Comparison of ENCODE assay signal across 11 mouse cellular contexts in the genomic region with DNA sequence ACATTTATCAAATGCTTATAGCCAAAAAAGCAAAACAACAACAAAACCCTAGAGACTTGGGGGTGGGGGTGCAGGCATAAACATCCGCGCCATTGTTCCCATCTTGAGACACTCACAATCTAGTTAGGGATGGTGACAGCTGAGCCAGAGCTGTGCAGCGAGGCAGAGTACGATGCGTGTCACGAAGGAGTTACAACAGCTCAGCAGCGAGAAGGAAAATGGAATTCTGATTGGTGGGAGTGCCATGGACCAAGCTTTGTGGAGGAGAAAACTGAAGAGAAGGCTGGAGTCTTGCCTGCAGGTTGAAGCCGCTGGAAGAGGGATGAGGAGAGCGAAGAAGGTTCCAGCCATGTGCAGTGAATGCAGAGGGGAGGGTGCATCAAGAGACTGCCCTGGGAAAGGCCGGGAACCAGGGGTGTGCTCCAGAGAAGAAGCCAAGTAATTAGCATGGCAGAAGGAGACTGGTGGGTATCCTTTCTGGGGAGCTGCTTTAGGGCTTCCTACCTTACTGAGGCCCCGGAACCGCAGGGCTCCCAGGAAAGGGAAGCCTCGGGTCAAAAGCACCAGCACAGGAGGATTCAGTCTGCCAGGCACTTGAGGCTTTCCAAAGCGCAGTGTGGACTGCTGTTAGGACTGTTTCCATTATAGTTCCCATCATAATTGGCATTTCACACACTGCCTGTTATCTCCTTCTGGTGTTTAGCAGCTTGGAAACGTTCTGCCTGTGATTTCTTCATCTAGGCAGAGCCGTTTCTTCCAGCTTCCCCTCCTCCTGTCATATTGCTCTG.
A peak's percentile ranks its signal among the peaks of the same experiment; 100 is the strongest.
DNase-seq lines count a peak whose midpoint lies in the region; ATAC-seq lines count a peak whose summit lies in the region.
"Had no signal": no experiment of that assay in that cellular context is flagged by ENCODE, and none has a peak within 500 bp of the region (broad histone marks: within the 10 kb centered on the region; RNA-seq: fewer than 3 reads in every experiment).

No protein-coding gene starts in this region.

- no peak for DNase-seq in embryonic facial prominence, embryonic 11.5 days (ENCODE audit: low spot score)
- DNase-seq in embryonic facial prominence, embryonic 10.5 days (ENCODE audit: low spot score) = no peak
- no peak for DNase-seq in midbrain, embryonic 10.5 days (ENCODE audit: low spot score)
- peak; percentile 42 for DNase-seq in right cerebral cortex, postnatal 4 days
- DNase-seq in thymus, postnatal 36 days = no peak

- WGBS in embryonic facial prominence, embryonic 11.5 days = 58% methylated on average over 16 of the region's 16 CpGs
- WGBS in embryonic facial prominence, embryonic 10.5 days = 57% methylated on average over 16 of the region's 16 CpGs
- WGBS in hindbrain, embryonic 15.5 days = 25% methylated on average over 16 of the region's 16 CpGs
- WGBS in midbrain, embryonic 10.5 days = 62% methylated on average over 16 of the region's 16 CpGs
- 59% methylated on average over 16 of the region's 16 CpGs for WGBS in intestine, embryonic 16.5 days

- H3K9ac ChIP-seq in embryonic facial prominence, embryonic 11.5 days (replicated peaks; ENCODE audit: low read length) = no peak overlapping the region
- H3K9ac ChIP-seq in hindbrain, embryonic 15.5 days = peak overlapping the region; percentile 6; the same call in 1 of the 2 replicates
- H3K9ac ChIP-seq in intestine, embryonic 16.5 days (ENCODE audit: low read depth, low read length) = no peak overlapping the region
- H3K9ac ChIP-seq: embryonic facial prominence, embryonic 12.5 days; heart, embryonic 15.5 days; limb, embryonic 12.5 days had no signal

- no peaks in the 10 kb centered on the region for H3K27me3 ChIP-seq in embryonic facial prominence, embryonic 11.5 days (ENCODE audit: control insufficient read depth, insufficient read depth, low read length)
- H3K27me3 ChIP-seq in embryonic facial prominence, embryonic 10.5 days (replicated peaks; ENCODE audit: low read depth, poor library complexity, severe bottlenecking) = no peaks in the 10 kb centered on the region
- no peaks in the 10 kb centered on the region for H3K27me3 ChIP-seq in hindbrain, embryonic 15.5 days
- no peaks in the 10 kb centered on the region for H3K27me3 ChIP-seq in midbrain, embryonic 10.5 days (ENCODE audit: low read depth, poor library complexity, severe bottlenecking)
- no peaks in the 10 kb centered on the region for H3K27me3 ChIP-seq in intestine, embryonic 16.5 days (replicated peaks; ENCODE audit: control insufficient read depth, insufficient read depth, low read length)
- H3K27me3 ChIP-seq: heart, embryonic 15.5 days had no signal

- no peaks in the 10 kb centered on the region for H3K36me3 ChIP-seq in embryonic facial prominence, embryonic 11.5 days (replicated peaks; ENCODE audit: control insufficient read depth, insufficient read depth, low read depth, low read length)
- H3K36me3 ChIP-seq in embryonic facial prominence, embryonic 10.5 days (replicated peaks) = no peaks in the 10 kb centered on the region
- H3K36me3 ChIP-seq in hindbrain, embryonic 15.5 days = no peaks in the 10 kb centered on the region
- H3K36me3 ChIP-seq in midbrain, embryonic 10.5 days = no peaks in the 10 kb centered on the region
- H3K36me3 ChIP-seq in intestine, embryonic 16.5 days (ENCODE audit: control insufficient read depth, insufficient read depth, low read length) = no peaks in the 10 kb centered on the region
- H3K36me3 ChIP-seq: embryonic facial prominence, embryonic 12.5 days; heart, embryonic 15.5 days; limb, embryonic 12.5 days had no signal

- H3K9me3 ChIP-seq in embryonic facial prominence, embryonic 11.5 days (replicated peaks; ENCODE audit: control insufficient read depth, low read length) = no peaks in the 10 kb centered on the region
- no peaks in the 10 kb centered on the region for H3K9me3 ChIP-seq in embryonic facial prominence, embryonic 10.5 days
- no peaks in the 10 kb centered on the region for H3K9me3 ChIP-seq in hindbrain, embryonic 15.5 days
- H3K9me3 ChIP-seq in midbrain, embryonic 10.5 days (replicated peaks) = no peaks in the 10 kb centered on the region
- no peaks in the 10 kb centered on the region for H3K9me3 ChIP-seq in intestine, embryonic 16.5 days (ENCODE audit: control insufficient read depth, low read length)
- H3K9me3 ChIP-seq: embryonic facial prominence, embryonic 12.5 days; heart, embryonic 15.5 days; limb, embryonic 12.5 days had no signal

- no peak overlapping the region for H3K4me3 ChIP-seq in embryonic facial prominence, embryonic 11.5 days (ENCODE audit: low read depth, low read length)
- H3K4me3 ChIP-seq in embryonic facial prominence, embryonic 10.5 days = no peak overlapping the region
- H3K4me3 ChIP-seq in hindbrain, embryonic 15.5 days = peak overlapping the region; percentile 10; the same call in 1 of the 2 replicates
- H3K4me3 ChIP-seq in midbrain, embryonic 10.5 days = no peak overlapping the region
- no peak overlapping the region for H3K4me3 ChIP-seq in intestine, embryonic 16.5 days (ENCODE audit: low read length)
- H3K4me3 ChIP-seq: embryonic facial prominence, embryonic 12.5 days; heart, embryonic 15.5 days; limb, embryonic 12.5 days had no signal

- H3K27ac ChIP-seq in embryonic facial prominence, embryonic 11.5 days (replicated peaks; ENCODE audit: low read depth, low read length) = no peak overlapping the region
- no peak overlapping the region for H3K27ac ChIP-seq in embryonic facial prominence, embryonic 10.5 days (replicated peaks)
- peak overlapping the region; percentile 74 for H3K27ac ChIP-seq in hindbrain, embryonic 15.5 days (replicated peaks)
- H3K27ac ChIP-seq in midbrain, embryonic 10.5 days (replicated peaks) = 0 out of 2 replicates have a peak overlapping the region, but pooled peaks have one; percentile 42
- H3K27ac ChIP-seq in intestine, embryonic 16.5 days (ENCODE audit: low read length) = no peak overlapping the region
- H3K27ac ChIP-seq: embryonic facial prominence, embryonic 12.5 days; heart, embryonic 15.5 days; limb, embryonic 12.5 days had no signal

- H3K4me2 ChIP-seq in embryonic facial prominence, embryonic 11.5 days (ENCODE audit: low read depth, low read length) = no peak overlapping the region
- peak overlapping the region; percentile 46 for H3K4me2 ChIP-seq in hindbrain, embryonic 15.5 days
- H3K4me2 ChIP-seq in intestine, embryonic 16.5 days (ENCODE audit: low read depth, low read length) = no peak overlapping the region
- H3K4me2 ChIP-seq: embryonic facial prominence, embryonic 12.5 days; heart, embryonic 15.5 days; limb, embryonic 12.5 days had no signal

- ATAC-seq in embryonic facial prominence, embryonic 11.5 days (replicated peaks; ENCODE audit: insufficient number of reproducible peaks, low FRiP score, low TSS enrichment, low read depth) = 0 out of 2 replicates have a peak, but pooled peaks have one; percentile 34
- peak; percentile 79 for ATAC-seq in hindbrain, embryonic 15.5 days (ENCODE audit: low FRiP score, low read depth)
- ATAC-seq in intestine, embryonic 16.5 days = no peak
- no peak for ATAC-seq in erythroblast, adult 5-6 weeks (replicated peaks; ENCODE audit: low FRiP score, poor library complexity, severe bottlenecking)

- no peaks in the 10 kb centered on the region for H3K4me1 ChIP-seq in embryonic facial prominence, embryonic 11.5 days (ENCODE audit: control insufficient read depth, insufficient read depth, low read length)
- peaks cover 4% of the 10 kb centered on the region; the same call in 1 of the 2 replicates for H3K4me1 ChIP-seq in embryonic facial prominence, embryonic 10.5 days
- H3K4me1 ChIP-seq in hindbrain, embryonic 15.5 days (replicated peaks) = peaks cover 20% of the 10 kb centered on the region
- H3K4me1 ChIP-seq in midbrain, embryonic 10.5 days = peaks cover 8% of the 10 kb centered on the region
- no peaks in the 10 kb centered on the region for H3K4me1 ChIP-seq in intestine, embryonic 16.5 days (ENCODE audit: control insufficient read depth, insufficient read depth, low read length)
- H3K4me1 ChIP-seq: embryonic facial prominence, embryonic 12.5 days; heart, embryonic 15.5 days; limb, embryonic 12.5 days had no signal

Comparison
In these comparisons a context has a peak if more than half of its experiments do, and no peak if none do; other contexts are left out.
1. ATAC-seq: peak in embryonic facial prominence, embryonic 11.5 days (single experiment) and hindbrain, embryonic 15.5 days (single experiment); none in intestine, embryonic 16.5 days (single experiment) and erythroblast, adult 5-6 weeks (single experiment).
2. H3K27ac ChIP-seq: peak in hindbrain, embryonic 15.5 days (single experiment) and midbrain, embryonic 10.5 days (single experiment); none in embryonic facial prominence, embryonic 11.5 days (single experiment), embryonic facial prominence, embryonic 10.5 days (single experiment) and intestine, embryonic 16.5 days (single experiment).